Mouse (Mus musculus) spleen, adult 18-20 months (tissue): ENCODE measurements around the gene Cnr2.
A peak's percentile ranks its signal among the peaks of the same experiment; 100 is the strongest.
"Not testable (repeated sequence)": the region's sequence is repeated elsewhere in the genome, so short reads cannot be mapped to it uniquely, and the experiment has no call there.

Experiments used
- DNase-seq, 2 experiments: peaks; one replicate each; pipeline ENCODE4 v3.0.0; 2022; ENCODE audit warnings: mixed read lengths in 2 of 2

Gene Cnr2

GRCm38 (mm10) chr4:135938858-135939257 lies 43.7 kb downstream of the Cnr2 start:
- no peak for DNase-seq

- DNase-seq, result not testable (repeated sequence)
Measured at GRCm38 (mm10) chr4:135941026-135941425, 45.8 kb downstream of the Cnr2 start.

- no peak for DNase-seq
Measured at GRCm38 (mm10) chr4:135942193-135942592, 47.0 kb downstream of the Cnr2 start.

GRCm38 (mm10) chr4:135943389-135943788 lies 48.2 kb downstream of the Cnr2 start:
- no peak for DNase-seq

GRCm38 (mm10) chr4:135945706-135946105 lies 50.5 kb downstream of the Cnr2 start:
- no peak for DNase-seq

GRCm38 (mm10) chr4:135946278-135946658 lies 51.1 kb downstream of the Cnr2 start, which contains the start of gene Hmgcl:
Hmgcl (plus strand) TSS chr4:135946448.
- peak; percentile 88 to 98 for DNase-seq

GRCm38 (mm10) chr4:135946659-135947301 lies 51.6 kb downstream of the Cnr2 start:
- peak in 1 of 2 experiments; percentile 23 for DNase-seq

GRCm38 (mm10) chr4:135948142-135948541 lies 52.9 kb downstream of the Cnr2 start:
- no peak for DNase-seq

- DNase-seq, result no peak
Measured at GRCm38 (mm10) chr4:135949475-135949874, 54.3 kb downstream of the Cnr2 start.

- DNase-seq, result no peak
Measured at GRCm38 (mm10) chr4:135949911-135950310, 54.7 kb downstream of the Cnr2 start.

- no peak for DNase-seq
Measured at GRCm38 (mm10) chr4:135950365-135950764, 55.2 kb downstream of the Cnr2 start.

- no peak for DNase-seq
Measured at GRCm38 (mm10) chr4:135951505-135951904, 56.3 kb downstream of the Cnr2 start.

- DNase-seq, result no peak
Measured at GRCm38 (mm10) chr4:135953179-135953578, 58.0 kb downstream of the Cnr2 start.

GRCm38 (mm10) chr4:135954241-135954640 lies 59.0 kb downstream of the Cnr2 start:
- DNase-seq, result peak in 1 of 2 experiments; percentile 77

GRCm38 (mm10) chr4:135955886-135956285 lies 60.7 kb downstream of the Cnr2 start:
- DNase-seq, result no peak

GRCm38 (mm10) chr4:135958354-135958753 lies 63.2 kb downstream of the Cnr2 start:
- DNase-seq, result no peak

GRCm38 (mm10) chr4:135960717-135961116 lies 65.5 kb downstream of the Cnr2 start:
- DNase-seq, result peak; percentile 63 to 86

- DNase-seq, result no peak
Measured at GRCm38 (mm10) chr4:135961709-135962108, 66.5 kb downstream of the Cnr2 start.

- DNase-seq, result no peak
Measured at GRCm38 (mm10) chr4:135962198-135962597, 67.0 kb downstream of the Cnr2 start.

- DNase-seq, result no peak
Measured at GRCm38 (mm10) chr4:135962946-135963345, 67.8 kb downstream of the Cnr2 start.

GRCm38 (mm10) chr4:135963457-135964193 lies 68.4 kb downstream of the Cnr2 start, which contains the start of gene Gale:
Gale (plus strand) TSS chr4:135963727.
- peak; percentile 88 to 91 for DNase-seq

GRCm38 (mm10) chr4:135964426-135964825 lies 69.2 kb downstream of the Cnr2 start:
- no peak for DNase-seq

- no peak for DNase-seq
Measured at GRCm38 (mm10) chr4:135965113-135965512, 69.9 kb downstream of the Cnr2 start.

GRCm38 (mm10) chr4:135966283-135966682 lies 71.1 kb downstream of the Cnr2 start:
- no peak for DNase-seq
